Mouse (Mus musculus) CH12.LX (cell line): ENCODE data around the gene Vegfd. TPM values are rescaled to one million over a fixed set of nuclear protein-coding genes. Genes with fewer than 3 reads are reported as not detected.

Experiments used
- DNase-seq: peaks from one replicate; pipeline ENCODE4 v3.0.0-alpha.2; 2013; ENCODE audit errors: extremely low read depth
- H3K27ac ChIP-seq: 2 replicates; pipeline ENCODE4 v1.5.1; 2012; ENCODE audit warnings: low read depth, mild to moderate bottlenecking, control low read depth, moderate library complexity; ENCODE audit not compliant: insufficient read depth
- H3K27me3 ChIP-seq: replicated peaks from 2 replicates; pipeline ENCODE3; 2012; ENCODE audit warnings: inconsistent platforms
- H3K36me3 ChIP-seq, 2 experiments: replicated peaks in 1 of 2; 2 replicates each; pipeline versions ENCODE3 to v1.6.1; 2012; ENCODE audit warnings: inconsistent platforms in 1 of 2, low read length in 1 of 2, mild to moderate bottlenecking in 1 of 2, mixed read lengths in 1 of 2, moderate library complexity in 1 of 2; ENCODE audit not compliant: control insufficient read depth in 1 of 2, insufficient read depth in 1 of 2
- H3K4me1 ChIP-seq, 2 experiments: 2 replicates each; pipeline ENCODE4 v1.6.1; 2012; ENCODE audit warnings: inconsistent platforms in 1 of 2, moderate library complexity in 1 of 2; ENCODE audit not compliant: insufficient read depth in 2 of 2, control insufficient read depth in 1 of 2
- H3K4me2 ChIP-seq: 2 replicates; pipeline ENCODE4 v1.6.1; 2012; ENCODE audit warnings: low read depth, mild to moderate bottlenecking, control low read depth; ENCODE audit not compliant: poor library complexity, insufficient read depth, severe bottlenecking
- H3K4me3 ChIP-seq, 3 experiments: fragments of 150-350 bp in 1 of 3; sonication (generic) in 1 of 3; replicated peaks in 1 of 3; 2 replicates each; pipeline versions ENCODE3 to v1.5.1; 2011 to 2012; ENCODE audit warnings: low read depth in 2 of 3, low read length in 2 of 3, mild to moderate bottlenecking in 2 of 3, moderate library complexity in 2 of 3, control low read depth in 1 of 3, improper control_type of control experiment in 1 of 3, inconsistent platforms in 1 of 3, mixed read lengths in 1 of 3; ENCODE audit not compliant: poor library complexity in 1 of 3
- H3K79me2 ChIP-seq: replicated peaks from 2 replicates; pipeline ENCODE4 v1.6.1; 2012; ENCODE audit warnings: mild to moderate bottlenecking, moderate library complexity; ENCODE audit not compliant: control insufficient read depth, poor library complexity, insufficient read depth, severe bottlenecking; ENCODE audit errors: extremely low read depth
- H3K9ac ChIP-seq: 2 replicates; pipeline ENCODE4 v1.6.1; 2012; ENCODE audit warnings: low read depth, mild to moderate bottlenecking, control low read depth, moderate library complexity; ENCODE audit not compliant: insufficient read depth
- H3K9me3 ChIP-seq: replicated peaks from 2 replicates; pipeline ENCODE3; 2012; ENCODE audit warnings: low read length, inconsistent platforms, mixed read lengths
- CHD1 ChIP-seq: IDR thresholded peaks from 2 replicates; pipeline ENCODE4 v1.6.1; 2012; ENCODE audit warnings: low read depth, low read length, improper control_type of control experiment, inconsistent platforms
- CHD2 ChIP-seq: IDR thresholded peaks from 2 replicates; pipeline ENCODE4 v1.6.1; 2011; ENCODE audit warnings: low read length, improper control_type of control experiment
- CTCF ChIP-seq, 2 experiments: IDR thresholded peaks in 1 of 2; conservative IDR thresholded peaks in 1 of 2; 2 replicates each; pipeline ENCODE4 v1.5.1; 2011 to 2012; ENCODE audit warnings: low read depth in 2 of 2, low read length in 2 of 2, improper control_type of control experiment in 1 of 2, inconsistent platforms in 1 of 2, mild to moderate bottlenecking in 1 of 2, moderate library complexity in 1 of 2
- E2F4 ChIP-seq: IDR thresholded peaks from 2 replicates; pipeline ENCODE4 v1.6.1; 2011; ENCODE audit warnings: low read depth, low read length, improper control_type of control experiment; ENCODE audit not compliant: insufficient replicate concordance
- GABPA ChIP-seq: IDR thresholded peaks from 2 replicates; pipeline ENCODE4 v1.6.1; 2012; ENCODE audit warnings: low read depth, low read length, improper control_type of control experiment, inconsistent platforms; ENCODE audit not compliant: insufficient replicate concordance
- IRF4 ChIP-seq: IDR thresholded peaks from 2 replicates; pipeline ENCODE4 v1.6.1; 2014; ENCODE audit warnings: low read depth, mild to moderate bottlenecking, inconsistent platforms, low read length, improper control_type of control experiment
- JUN ChIP-seq: IDR thresholded peaks from 2 replicates; pipeline ENCODE4 v1.6.1; 2011; ENCODE audit warnings: low read depth, mild to moderate bottlenecking, low read length, improper control_type of control experiment, moderate library complexity; ENCODE audit not compliant: insufficient read depth
- JUND ChIP-seq: conservative IDR thresholded peaks from 2 replicates; pipeline ENCODE4 v1.6.1; 2011; ENCODE audit warnings: low read depth, low read length, improper control_type of control experiment
- MEF2A ChIP-seq: IDR thresholded peaks from 2 replicates; pipeline ENCODE4 v1.6.1; 2014; ENCODE audit warnings: low read depth, mild to moderate bottlenecking, inconsistent platforms, low read length, improper control_type of control experiment, borderline replicate concordance
- MYC ChIP-seq: IDR thresholded peaks from 2 replicates; pipeline ENCODE4 v1.6.1; 2011; ENCODE audit warnings: low read depth, mild to moderate bottlenecking, improper control_type of control experiment, low read length
- NELFE ChIP-seq: IDR thresholded peaks from 2 replicates; pipeline ENCODE4 v1.6.1; 2011; ENCODE audit warnings: low read depth, low read length, improper control_type of control experiment
- PAX5 ChIP-seq: IDR thresholded peaks from 2 replicates; pipeline ENCODE4 v1.6.1; 2012; ENCODE audit warnings: low read length, inconsistent platforms, mixed read lengths
- RAD21 ChIP-seq: IDR thresholded peaks from 2 replicates; pipeline ENCODE4 v1.6.1; 2011; ENCODE audit warnings: low read depth, mild to moderate bottlenecking, low read length, improper control_type of control experiment, moderate library complexity
- RCOR1 ChIP-seq: conservative IDR thresholded peaks from 2 replicates; pipeline ENCODE4 v1.6.1; 2012; ENCODE audit warnings: low read depth, mild to moderate bottlenecking, inconsistent platforms, low read length, improper control_type of control experiment
- SMC3 ChIP-seq: IDR thresholded peaks from 2 replicates; pipeline ENCODE4 v1.6.1; 2011; ENCODE audit warnings: low read depth, low read length, improper control_type of control experiment
- TCF12 ChIP-seq: IDR thresholded peaks from 2 replicates; pipeline ENCODE4 v1.6.1; 2014; ENCODE audit warnings: low read depth, mild to moderate bottlenecking, inconsistent platforms, low read length, improper control_type of control experiment
- USF1 ChIP-seq: IDR thresholded peaks from 2 replicates; pipeline ENCODE4 v1.6.1; 2014; ENCODE audit warnings: low read depth, mild to moderate bottlenecking, inconsistent platforms, low read length, improper control_type of control experiment
- USF2 ChIP-seq: conservative IDR thresholded peaks from 2 replicates; pipeline ENCODE4 v1.6.1; 2011; ENCODE audit warnings: low read depth, low read length, improper control_type of control experiment
- ZNF384 ChIP-seq: IDR thresholded peaks from 2 replicates; pipeline ENCODE4 v1.6.1; 2012; ENCODE audit warnings: low read depth, low read length, improper control_type of control experiment, inconsistent platforms
- dilution Hi-C: fragments of 300-500 bp; cut with MboI; formaldehyde crosslinking; loops from 2 replicates; pipeline ENCODE4 v1.14.3; 2020; ENCODE audit warnings: low sequenced_read_pairs; ENCODE audit not compliant: extremely low pct_unique_long_range_greater_than_20kb, extremely low pct_ligation_motif_present
- in situ Hi-C: fragments of 300-500 bp; cut with MboI; formaldehyde crosslinking; loops from 3 replicates; pipeline ENCODE4 v1.14.3; 2019; ENCODE audit warnings: low sequenced_read_pairs, low pct_ligation_motif_present, low pct_unique_long_range_greater_than_20kb, mixed read lengths
- polyA plus RNA-seq: library from polyadenylated mRNA; unstranded; fragments of >175 nt; gene quantifications from 2 replicates; pipeline ENCODE4 v1.2.1, GENCODE M21; 2012; ENCODE audit warnings: low read depth; ENCODE audit not compliant: insufficient read length
- total RNA-seq, 2 experiments: library from RNA; depleted of rRNA; stranded (reverse); fragments of 300-350 nt in 1 of 2; fragments of >200 nt in 1 of 2; gene quantifications; 2 replicates each; pipeline ENCODE4 v1.2.3; 2012 to 2014

The Vegfd gene
- total and polyA plus RNA-seq, 3 experiments = not detected

GRCm38 (mm10) chrX:164406133-164407022, 33.2 kb downstream of the Vegfd start:
- dilution Hi-C loops = no loop called here

DNA sequence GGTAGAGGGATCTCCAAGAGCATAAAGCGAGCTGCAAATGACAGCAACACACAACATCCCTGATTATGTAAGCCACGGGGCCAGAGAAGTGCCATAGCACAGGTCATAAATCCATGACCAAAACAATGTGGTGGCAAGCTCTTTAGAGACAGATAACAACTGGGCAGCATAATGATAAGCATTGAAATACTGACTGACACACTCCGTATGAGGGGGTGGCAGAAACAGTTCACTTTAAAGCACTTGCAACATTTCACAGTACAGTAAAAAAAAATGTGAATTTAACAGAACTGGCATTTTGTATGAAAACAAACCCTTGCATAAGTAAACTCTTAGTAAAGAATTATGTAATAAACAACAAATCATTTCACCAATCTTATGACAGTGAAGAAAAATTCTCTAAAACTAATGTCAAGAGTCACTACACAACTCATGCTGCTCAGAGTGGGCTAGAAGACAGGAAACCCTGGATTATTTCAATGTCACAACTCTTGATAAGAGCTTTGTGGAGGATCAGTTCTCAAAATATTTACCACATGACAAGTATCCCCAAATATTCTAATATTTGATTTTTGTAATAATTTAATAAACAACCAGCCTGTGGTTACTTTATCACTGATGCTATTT, 35.2 kb downstream of the Vegfd start:
- no peak overlapping the region for H3K9ac ChIP-seq
- dilution Hi-C loops (no loop called here), in situ Hi-C loops (no loop called here)
- no peak overlapping the region for H3K27ac ChIP-seq
- H3K79me2 ChIP-seq = no peaks in the 10 kb centered on the region
- no peak overlapping the region for H3K4me3 ChIP-seq
- no peaks in the 10 kb centered on the region for H3K9me3 ChIP-seq
- H3K4me2 ChIP-seq = no peak overlapping the region
- H3K4me1 ChIP-seq = peaks cover 5 to 19% of the 10 kb centered on the region in 2 experiments; a peak in 3 of 4 replicates
- H3K36me3 ChIP-seq = no peaks in the 10 kb centered on the region
- DNase-seq = no peak
- TF ChIP-seq MYC = no peak
- no peak for TF ChIP-seq E2F4
- no peak for TF ChIP-seq JUN
- no peak for TF ChIP-seq RAD21
- no peak for TF ChIP-seq SMC3
- TF ChIP-seq USF1 = no peak
- no peak for TF ChIP-seq JUND
- no peak for TF ChIP-seq GABPA
- TF ChIP-seq USF2 = no peak
- no peak for TF ChIP-seq IRF4
- no peak for TF ChIP-seq CHD1
- no peak for TF ChIP-seq ZNF384
- no peak for TF ChIP-seq RCOR1
- TF ChIP-seq MEF2A = no peak
- H3K27me3 ChIP-seq = no peaks in the 10 kb centered on the region

More at GRCm38 (mm10) chrX:164406133-164407022, 33.2 kb downstream of the Vegfd start:
- H3K9me3 ChIP-seq = no peaks in the 10 kb centered on the region
- H3K79me2 ChIP-seq = no peaks in the 10 kb centered on the region
- H3K4me2 ChIP-seq = no peak overlapping the region
- peaks cover 5 to 19% of the 10 kb centered on the region in 2 experiments; a peak in 3 of 4 replicates for H3K4me1 ChIP-seq
- in situ Hi-C loops = no loop called here
- DNase-seq = no peak
- TF ChIP-seq TCF12 (no peak), CTCF (conservative IDR thresholded peaks at IDR 0.05 in 1 of 2, IDR thresholded peaks at IDR 0.05 in 1 of 2; ENCODE audit: low read depth in 2 of 2, low read length in 2 of 2) (no peak), NELFE (no peak), PAX5 (no peak), CHD2 (no peak)
- no peak overlapping the region for H3K27ac ChIP-seq
- H3K4me3 ChIP-seq = no peak overlapping the region
- H3K9ac ChIP-seq = no peak overlapping the region
- H3K27me3 ChIP-seq = no peaks in the 10 kb centered on the region
- no peaks in the 10 kb centered on the region for H3K36me3 ChIP-seq
